Mouse (Mus musculus) gastrocnemius, adult 8-10 months (tissue): ENCODE measurements around the gene Gm28710. TPM values are rescaled to one million over a fixed set of nuclear protein-coding genes. Genes with fewer than 3 reads are reported as not detected.

Experiments used
- DNase-seq, 2 experiments: peaks; one replicate each; pipeline ENCODE4 v3.0.0; 2022; ENCODE audit warnings: low spot score in 2 of 2
- total RNA-seq, 4 experiments: library from RNA; stranded (reverse); gene quantifications; 2 replicates each; pipeline ENCODE4 v1.2.4; 2022

Gene Gm28710
- total RNA-seq: not detected

DNA sequence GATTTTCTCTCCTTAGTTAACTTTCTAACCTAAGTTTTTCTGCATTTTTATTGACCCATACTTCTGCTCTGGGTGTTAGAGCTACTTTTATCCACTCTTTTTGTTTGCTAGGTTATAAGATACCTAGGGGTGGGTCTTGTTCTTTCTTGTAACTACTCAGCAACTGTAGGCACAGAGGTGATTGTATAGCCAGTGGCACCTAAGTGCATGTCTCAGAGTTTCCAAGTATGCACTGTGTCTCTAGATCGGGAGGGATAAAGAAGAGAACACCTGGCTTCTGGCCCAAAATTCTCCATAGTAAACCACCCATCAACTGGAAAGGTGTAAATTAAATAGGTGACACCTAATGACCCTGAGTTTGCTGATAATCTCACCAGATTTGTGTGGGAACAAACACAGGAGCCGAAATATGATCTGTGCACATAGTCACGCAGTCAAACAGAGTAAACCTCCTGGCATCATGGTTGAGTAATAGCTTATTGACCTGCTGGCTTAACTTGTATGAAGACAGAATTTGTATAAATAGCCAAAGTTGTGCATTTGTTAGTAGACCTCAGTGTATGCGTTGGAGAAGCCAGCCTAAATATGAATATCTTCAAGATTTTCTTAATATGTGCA, at the start of gene Gm28710:
TSS of gene Gm28710 (plus strand) at position 568 of the 618 bp plus-strand sequence.
- no peak for DNase-seq

DNA sequence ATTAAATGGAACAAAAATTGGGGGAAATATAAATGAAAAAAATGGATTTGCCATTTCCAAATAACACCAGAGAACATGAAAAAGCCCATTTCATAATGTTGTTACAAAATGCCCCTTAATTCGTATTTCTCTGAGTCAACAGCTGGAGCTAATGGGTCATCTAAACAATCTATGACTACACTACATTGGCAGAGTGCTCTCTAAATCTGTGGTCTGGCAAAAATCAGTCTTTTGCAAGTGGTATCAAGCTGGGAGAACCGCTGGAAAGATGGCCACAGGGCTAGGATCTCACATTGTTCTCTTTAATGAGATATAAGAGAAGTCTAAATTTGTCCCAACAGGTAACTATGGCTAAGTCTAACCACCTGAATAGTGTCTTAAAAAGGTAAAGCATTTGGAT, 14.4 kb upstream of the Gm28710 start:
- no peak for DNase-seq

DNA sequence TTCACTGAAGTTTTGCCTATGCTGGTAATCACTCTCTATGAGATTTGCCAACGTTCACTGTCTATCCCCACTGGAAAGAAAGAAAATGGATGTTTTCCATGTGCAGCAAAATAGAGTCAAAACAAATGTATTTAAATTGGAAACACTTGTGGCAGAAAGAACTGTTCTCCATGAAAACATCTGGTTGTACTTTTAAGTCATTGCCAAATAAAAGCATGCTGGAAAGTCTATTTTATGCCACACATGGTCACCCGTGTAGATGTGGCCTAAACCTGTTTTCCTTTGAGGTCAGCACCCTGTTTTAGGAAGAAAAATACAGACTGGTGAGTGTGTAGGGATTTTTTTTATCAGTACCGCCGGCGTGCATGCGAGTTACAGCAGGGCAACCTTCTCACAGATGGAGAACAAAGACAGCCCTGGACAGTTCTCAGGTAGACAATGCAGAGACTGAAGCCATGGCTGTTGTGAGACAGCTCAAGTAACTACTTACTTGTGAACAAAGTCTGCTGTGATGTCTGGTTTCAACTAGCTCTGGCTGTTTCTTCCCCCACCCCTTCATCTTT, 12.9 kb upstream of the Gm28710 start:
- no peak for DNase-seq

DNA sequence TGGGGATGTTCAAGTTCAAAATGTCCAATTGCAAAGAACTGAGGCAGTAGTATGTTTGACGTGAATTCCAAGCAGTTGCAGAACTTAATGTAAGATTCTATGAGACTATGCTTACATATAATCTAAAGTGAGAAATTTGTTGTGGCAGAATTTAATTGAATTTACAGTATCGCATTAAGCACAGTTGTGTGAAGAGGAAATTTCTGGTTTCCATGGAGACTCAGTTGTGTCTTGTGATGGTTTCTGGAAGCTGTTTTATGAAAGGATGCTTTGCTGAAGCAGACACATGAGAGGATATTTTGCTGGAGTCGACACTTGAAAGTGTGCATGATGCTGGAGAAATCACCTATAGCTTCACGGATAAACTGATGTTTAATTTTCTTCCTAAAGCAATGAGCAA, 6.0 kb upstream of the Gm28710 start:
- DNase-seq: no peak

DNA sequence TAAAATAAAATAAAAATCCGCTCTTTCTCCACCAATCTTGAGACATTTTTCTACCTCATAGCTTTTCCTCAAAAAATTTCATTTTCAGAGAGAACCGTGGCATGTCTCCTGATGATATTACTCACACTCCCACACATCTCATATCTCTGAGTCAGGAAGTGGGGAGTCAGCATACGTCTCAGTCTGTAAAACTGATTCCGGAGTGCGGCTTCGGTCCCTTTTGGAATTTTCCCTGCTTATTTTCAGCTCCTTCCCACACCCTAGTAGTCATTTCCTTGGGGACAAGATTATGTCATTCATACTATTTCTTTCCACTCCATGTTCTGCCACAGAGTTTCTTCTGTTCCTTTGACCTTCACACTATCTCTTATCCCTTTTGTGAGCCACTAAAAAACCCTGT, 3.4 kb downstream of the Gm28710 start:
- DNase-seq: no peak

DNA sequence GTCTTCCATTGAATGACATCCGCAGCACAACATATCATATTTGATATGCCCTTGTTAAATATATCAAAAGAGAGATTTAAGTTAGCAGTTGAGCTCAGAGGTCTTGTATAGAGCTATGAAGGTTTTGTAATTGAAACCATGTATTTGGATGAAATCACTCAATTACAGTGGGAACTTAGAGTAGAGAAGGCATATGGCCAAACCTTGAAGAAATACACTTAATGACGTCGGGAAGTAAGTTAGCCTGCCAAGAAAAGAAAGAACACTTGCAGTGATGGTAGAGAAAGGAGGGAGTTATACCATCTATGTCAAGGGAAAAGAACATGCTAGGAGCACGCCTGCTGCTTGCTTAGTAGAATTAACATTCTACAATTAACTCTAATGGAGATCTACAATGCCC, 11.1 kb downstream of the Gm28710 start:
- no peak for DNase-seq

DNA sequence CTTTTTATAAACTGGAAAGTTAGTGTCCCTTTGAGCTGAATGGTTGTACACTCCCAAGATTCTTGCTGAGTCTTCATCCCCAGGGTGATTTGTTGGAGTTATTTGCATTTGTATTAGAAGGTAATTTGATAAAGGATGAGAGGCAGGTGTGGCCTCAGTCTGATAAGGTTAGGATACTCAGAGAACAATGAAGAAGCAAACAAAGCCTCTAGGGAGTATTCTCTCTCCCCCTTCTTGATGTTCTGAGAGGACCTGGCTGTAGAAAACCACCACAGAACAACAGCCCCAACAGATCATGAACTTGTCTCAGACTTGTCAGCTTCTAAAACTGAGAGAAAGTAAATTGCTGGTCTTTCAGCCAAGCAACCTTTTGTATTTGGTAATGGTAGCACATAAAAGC, 47.4 kb downstream of the Gm28710 start:
- DNase-seq: no peak

DNA sequence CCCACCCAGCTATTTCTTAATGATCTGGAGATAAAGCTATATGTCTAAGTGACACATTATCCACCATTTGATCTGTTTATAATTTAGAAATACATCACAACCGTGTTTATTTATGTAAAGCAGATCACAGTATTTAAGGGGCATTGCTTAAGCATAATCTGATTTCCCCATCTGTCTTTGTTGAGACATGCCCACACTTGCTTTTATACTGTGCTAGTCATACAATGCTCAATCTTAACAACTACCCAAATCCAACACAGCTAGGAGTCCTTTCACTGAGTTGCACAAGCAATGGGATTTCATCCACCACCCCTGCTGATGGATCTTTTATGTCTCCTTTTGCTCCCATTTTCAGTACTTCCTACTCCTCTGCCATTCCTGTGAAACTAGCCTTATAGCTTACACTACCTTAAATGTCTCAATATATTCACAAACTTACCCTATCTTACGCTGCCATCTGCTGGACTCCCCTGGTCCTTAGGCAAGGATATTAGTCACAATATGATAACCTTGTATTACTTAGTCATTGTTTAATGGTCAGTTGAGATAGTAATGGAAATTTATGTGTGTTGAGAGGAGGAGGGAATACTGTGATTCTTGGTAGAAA, 77.8 kb downstream of the Gm28710 start:
- DNase-seq: no peak

DNA sequence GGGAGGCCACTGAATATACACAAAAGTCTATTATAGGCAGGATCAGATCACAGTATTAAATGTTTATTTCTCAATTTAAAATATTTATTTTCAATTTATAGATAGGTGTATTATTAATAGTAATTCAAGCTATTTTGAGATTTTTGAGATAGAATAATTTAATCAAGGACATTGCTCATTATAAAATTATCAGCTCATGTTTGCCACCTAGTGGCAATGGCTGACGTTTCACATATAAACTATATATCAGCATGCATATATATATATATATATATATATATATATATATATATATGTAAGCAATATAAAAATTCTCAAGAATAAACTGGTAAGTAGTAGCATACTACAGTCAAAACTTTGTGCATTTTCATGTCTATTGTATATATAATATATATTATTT, 102.6 kb downstream of the Gm28710 start:
- no peak for DNase-seq

DNA sequence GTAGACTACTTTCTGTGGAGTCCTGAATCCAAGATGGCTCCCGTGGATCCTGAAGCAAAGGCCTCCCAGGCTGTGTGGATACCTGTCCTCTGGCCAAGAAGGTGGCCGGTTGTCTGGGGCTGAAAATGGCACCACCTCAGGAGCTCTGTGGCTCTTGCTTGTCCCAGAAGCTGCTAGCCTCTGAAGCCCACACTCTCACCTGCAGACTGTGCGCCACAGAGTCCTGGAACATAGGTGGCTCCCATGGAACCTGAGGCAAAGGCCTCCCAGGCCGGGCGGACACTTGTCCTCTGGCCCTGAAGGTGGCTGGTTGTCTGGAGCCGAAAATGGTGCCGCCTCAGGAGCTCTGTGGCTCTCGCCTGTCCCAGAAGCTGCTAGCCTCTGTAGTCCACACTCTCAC, 128.2 kb downstream of the Gm28710 start:
- DNase-seq: no peak

DNA sequence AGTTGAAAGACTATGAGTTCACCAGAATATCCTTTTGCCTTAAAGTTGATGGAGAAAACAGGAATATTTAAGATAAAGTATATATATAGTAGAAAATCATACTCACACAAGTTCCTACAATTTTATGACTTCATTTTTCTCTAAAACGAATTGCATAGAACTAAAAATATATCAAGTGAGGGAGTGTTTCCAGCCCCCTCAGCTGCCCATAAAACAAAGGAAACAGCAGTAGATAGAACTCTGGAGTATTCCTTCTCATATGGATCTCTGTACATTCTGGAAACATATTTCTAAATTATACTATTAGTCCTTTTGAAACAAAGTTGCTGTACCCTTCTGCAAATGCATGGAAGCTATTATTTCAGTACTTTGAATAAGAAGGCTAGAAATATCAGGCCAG, 130.9 kb downstream of the Gm28710 start:
- DNase-seq: no peak

Other genes starting within 250 kb of the Gm28710 start
- gene Hgf, start 238.3 kb upstream of the Gm28710 start, total RNA-seq: under 1 TPM; 0.15 to 0.43 (median 0.36) TPM